Mouse (Mus musculus) granulocyte monocyte progenitor cell, adult 5-6 weeks (primary cell): Measurements from ENCODE around the gene 1700020A23Rik. TPM values are rescaled to one million over a fixed set of nuclear protein-coding genes. Genes with fewer than 3 reads are reported as not detected.
"Not testable (repeated sequence)": the region's sequence is repeated elsewhere in the genome, so short reads cannot be mapped to it uniquely, and the experiment has no call there.

ENCODE experiments used
- ATAC-seq: replicated peaks from 2 replicates; pipeline ENCODE4 v1.8.0; 2016; ENCODE audit warnings: mild to moderate bottlenecking, moderate TSS enrichment, inconsistent platforms; ENCODE audit not compliant: poor library complexity, severe bottlenecking
- total RNA-seq, 2 experiments: library from RNA; stranded (forward) in 1 of 2; stranded (reverse) in 1 of 2; fragments of 200-712, 200-1000 nt in 1 of 2; fragments of >200 nt in 1 of 2; fragmentation: Nextera tagmentation in 1 of 2; gene quantifications; 2 replicates each; pipeline ENCODE4 v1.2.3; 2014 to 2017

Gene 1700020A23Rik
- total RNA-seq (2014; fragmentation: Nextera tagmentation): not detected in 2 replicates
- not detected in 2 replicates for total RNA-seq (2017)

DNA sequence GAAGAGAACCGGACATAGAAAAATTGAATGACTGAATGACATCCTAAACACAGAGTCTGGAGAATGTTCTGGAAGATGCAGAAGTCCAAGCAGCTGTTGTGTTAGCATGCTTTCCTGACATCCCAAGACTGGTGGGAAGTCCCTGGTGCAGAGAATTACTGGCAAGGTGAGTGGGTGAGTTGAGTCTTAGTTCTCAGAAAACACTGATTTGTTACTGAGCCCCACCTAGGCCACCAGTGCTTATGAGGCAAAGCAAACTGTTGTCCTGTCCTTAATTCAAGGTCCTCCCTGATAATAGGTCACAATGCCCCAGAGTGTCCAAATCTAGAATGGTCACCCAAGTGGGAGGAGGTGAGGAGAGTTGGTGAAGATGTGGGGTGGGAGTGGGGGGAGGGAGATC, at the start of gene 1700020A23Rik, which contains the start of gene Gm28372:
Gene 1700020A23Rik, plus strand, starts transcription at position 321 of the 400 bp plus-strand sequence.
Gene Gm28372, plus strand, starts transcription at position 301 of the 400 bp plus-strand sequence.
- no peak for ATAC-seq

GRCm38 (mm10) chr2:130357551-130357950, 47.5 kb upstream of the 1700020A23Rik start:
- no peak for ATAC-seq

GRCm38 (mm10) chr2:130358852-130359251, 46.2 kb upstream of the 1700020A23Rik start:
- no peak for ATAC-seq

DNA sequence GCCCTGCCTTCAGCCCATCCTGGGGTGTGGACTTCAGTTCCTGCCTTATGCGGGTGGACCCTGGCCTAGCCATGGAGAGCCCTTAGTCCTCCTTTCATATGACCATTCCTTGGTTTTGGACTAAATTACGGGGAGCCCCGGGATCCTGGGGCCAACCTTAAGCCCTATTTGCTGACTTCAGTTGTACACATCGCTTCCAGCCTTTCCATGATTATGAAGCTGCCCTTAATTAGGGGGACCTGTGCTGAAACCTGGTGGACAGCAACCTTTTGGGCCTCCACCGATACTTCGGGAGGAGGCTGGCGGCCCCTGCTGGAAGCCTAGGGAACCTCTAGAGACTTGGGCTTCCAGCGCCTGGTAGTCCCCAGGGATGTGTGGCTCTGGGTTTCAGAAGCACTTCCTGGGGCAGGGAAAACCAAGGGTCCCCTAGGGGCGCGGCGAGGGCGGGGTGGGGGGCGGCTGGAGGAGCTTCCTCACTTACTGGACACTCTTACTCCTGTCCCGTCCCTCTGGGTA, 42.5 kb upstream of the 1700020A23Rik start:
- ATAC-seq: peak; percentile 53; the same call in 1 of the 2 replicates

GRCm38 (mm10) chr2:130365211-130366094, 39.6 kb upstream of the 1700020A23Rik start:
- peak; percentile 41; the same call in 1 of the 2 replicates for ATAC-seq

DNA sequence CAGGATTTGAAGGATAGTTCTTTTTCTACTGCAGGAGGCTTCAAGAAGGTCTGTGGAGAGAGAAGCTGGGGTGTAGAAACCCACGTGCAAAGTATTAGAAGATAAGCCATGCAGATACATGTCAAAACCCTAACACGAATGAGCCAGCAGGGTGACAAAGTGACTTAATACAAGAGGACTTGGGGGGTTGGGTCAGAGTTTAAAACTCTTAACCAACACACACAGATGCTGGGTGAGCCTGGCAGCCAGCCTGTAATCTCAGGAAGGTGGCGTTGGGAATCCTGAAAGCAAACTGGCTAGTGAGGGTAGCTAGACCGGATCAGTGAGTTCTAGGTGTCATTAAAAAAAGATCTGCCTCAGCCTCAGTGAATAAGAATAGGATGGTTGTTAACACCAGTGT, 37.7 kb upstream of the 1700020A23Rik start:
- ATAC-seq: no peak

GRCm38 (mm10) chr2:130373026-130373425, 32.0 kb upstream of the 1700020A23Rik start:
- not testable (repeated sequence) for ATAC-seq

- no peak for ATAC-seq
Observed at GRCm38 (mm10) chr2:130374951-130375350, 30.1 kb upstream of the 1700020A23Rik start.

- no peak for ATAC-seq
Observed at GRCm38 (mm10) chr2:130383205-130383604, 21.9 kb upstream of the 1700020A23Rik start.

GRCm38 (mm10) chr2:130383895-130384294, 21.2 kb upstream of the 1700020A23Rik start:
- ATAC-seq: no peak

DNA sequence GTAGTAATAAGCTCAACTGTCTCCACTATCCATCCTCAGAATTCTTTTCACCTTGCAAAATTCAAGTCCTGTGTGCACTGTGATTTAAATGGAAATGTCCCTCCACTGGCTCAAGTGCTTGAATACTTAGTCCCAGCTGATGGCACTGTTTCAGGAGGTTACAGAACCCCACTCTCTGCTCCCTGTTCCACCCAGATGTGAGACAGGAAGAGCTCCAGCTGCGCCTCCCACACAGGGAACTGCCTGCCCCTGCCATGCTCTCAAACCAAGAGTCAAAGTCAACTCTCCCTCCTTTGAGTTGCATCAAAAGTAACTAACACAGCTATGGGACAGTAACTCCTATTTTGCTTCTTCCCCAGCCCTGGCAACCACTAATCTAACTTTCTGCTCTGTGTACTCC, 18.8 kb upstream of the 1700020A23Rik start:
- ATAC-seq: no peak

- ATAC-seq: peak; percentile 58; the same call in 1 of the 2 replicates
Observed at GRCm38 (mm10) chr2:130388796-130389195, 16.3 kb upstream of the 1700020A23Rik start.

DNA sequence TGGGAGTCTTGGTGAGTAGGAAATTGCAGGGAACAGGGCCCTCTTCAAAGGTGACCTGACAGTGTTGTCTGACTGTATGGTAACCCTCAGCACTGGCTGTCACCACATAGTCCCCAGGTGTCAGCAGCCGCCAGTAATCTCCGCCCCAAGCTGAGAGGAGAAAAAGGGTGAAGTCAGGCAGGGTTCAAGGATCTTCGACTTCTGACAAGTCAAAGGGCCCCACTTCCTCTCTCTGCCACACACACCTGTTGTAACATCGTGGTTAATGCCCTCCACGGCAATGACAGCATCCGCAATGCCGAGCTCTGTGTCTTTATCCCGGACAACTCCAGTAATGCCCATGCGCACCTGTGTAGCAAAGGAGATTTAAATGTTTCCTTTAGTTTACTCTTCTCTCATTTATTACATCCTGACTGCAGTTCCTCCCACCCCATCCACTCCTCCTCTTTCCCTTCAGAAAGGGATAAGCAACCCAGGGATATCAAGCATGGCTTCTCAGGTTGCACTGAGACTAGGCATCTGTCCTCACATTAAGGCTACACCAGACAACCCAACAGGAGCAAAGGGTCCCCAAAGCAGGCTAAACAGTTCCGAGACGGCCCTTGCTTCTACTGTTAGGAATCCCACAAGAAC, 13.9 kb upstream of the 1700020A23Rik start:
- ATAC-seq: no peak

DNA sequence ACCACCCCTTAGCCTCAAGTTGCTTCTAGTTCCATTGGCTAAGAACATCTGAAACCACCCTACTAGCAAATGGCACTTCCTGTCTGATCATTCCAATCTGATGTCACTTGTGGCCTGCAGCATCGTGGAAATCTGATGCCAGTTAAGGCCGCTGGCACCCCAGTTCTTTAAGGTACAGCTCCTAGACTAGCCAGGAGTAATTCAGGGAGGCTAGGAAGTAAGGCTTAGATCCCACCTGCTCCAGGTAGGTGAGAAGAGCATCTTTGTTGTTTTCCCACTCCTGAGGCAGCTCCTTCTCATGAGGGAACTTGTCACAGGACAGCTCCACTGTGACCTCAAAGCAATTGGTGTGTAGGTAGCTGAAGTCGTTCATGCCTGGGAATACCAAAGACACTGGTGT, 12.2 kb upstream of the 1700020A23Rik start:
- no peak for ATAC-seq

- ATAC-seq: no peak
Observed at GRCm38 (mm10) chr2:130395696-130396095, 9.4 kb upstream of the 1700020A23Rik start.

DNA sequence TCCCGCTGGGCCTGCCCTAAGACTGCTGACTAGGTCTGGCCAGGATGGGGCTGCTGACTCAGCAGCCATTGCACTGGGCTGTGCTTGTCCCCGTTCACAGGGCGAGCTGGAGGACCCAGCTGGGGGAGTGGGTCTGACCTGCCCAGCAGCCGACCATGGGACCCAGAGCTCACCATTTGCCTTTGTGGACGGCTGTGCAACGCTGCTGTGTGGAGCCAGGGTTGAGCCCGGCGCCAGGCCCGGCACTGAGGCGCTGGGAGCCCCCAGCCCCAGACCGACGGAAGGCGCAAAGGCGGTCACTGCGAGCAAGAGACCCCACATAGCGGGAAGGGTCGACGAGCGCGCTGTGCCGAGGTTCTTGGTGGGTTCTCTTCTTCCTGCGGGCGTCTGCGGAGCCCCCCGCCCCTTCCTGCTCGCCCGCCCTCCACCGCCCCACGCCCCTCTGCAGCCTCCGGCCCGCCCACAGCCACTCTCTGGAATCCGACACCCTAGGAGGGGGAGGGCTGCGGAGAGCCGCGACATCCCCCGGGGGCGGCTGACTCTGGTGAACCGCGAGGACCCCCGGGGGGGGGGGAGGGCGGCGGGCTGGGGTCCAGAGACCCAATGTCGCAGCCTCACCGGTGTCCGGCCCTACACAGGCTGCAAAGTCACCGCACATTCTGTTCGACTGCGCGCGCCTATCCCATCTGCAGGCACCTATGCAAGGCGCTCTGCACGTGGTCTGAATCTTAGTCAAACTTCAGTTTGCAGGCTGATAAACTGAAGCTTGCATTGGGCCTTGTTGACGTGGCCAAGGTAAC, 7.7 kb upstream of the 1700020A23Rik start, which contains the start of gene Cpxm1:
Gene Cpxm1, minus strand, starts transcription at position 389 of the 800 bp plus-strand sequence.
- peak; percentile 53 for ATAC-seq

DNA sequence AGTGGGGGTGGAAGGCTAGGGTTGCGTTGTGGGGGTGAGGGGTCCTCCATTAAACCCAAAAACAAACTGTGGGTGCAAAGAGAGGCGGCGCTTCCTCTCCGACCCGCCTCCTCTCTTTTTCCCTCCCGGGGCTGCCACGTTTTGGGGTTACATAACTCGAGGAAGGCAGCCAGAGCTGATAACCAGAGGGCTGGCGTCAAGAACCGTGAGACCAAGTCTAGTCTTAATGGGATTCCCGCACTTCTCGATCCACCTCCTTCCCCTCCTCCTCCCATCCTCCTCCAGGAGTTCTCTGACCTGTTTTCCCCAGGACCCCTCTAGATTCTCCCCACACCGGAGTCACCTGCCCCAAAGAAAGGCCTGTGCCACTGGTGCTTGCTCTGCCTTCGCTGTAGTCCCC, 7.0 kb upstream of the 1700020A23Rik start:
- ATAC-seq: peak; percentile 53

DNA sequence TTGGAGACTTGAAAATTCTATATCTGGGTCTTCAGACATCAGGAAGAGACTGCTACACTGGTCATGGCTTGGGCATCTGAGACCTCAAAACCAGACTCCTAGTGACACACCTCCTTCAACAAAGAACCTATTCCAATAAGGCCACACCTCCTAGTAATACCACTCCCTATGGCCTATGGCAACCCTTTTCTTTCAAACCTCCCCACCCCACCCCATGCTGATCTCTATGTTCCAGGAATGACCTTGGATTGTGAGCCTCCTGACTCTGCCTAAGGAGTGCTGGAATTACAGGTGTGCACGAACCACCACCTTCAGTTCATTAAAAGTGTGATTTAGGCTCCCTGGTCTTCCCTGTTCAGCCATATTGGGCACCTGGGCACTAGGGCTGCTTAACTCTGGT, 5.0 kb upstream of the 1700020A23Rik start:
- ATAC-seq: no peak

DNA sequence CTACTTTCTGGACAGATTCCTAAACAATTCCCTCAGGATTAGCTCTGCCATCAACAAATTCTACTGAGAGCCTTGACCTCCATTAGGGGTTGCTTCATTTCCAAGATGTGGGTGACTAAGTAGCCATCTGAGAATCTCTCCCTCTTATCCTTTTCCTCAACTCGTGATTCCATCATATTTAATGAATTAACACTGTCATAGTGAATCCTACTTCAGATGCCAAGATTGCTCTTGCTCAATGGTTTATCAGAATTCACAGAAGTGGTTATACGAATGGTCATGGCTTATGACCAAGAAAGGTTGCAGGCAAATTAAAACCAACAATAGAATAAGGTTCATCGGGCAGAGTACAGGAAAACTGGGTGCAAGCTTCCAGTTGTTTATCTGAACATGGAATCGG, 3.2 kb upstream of the 1700020A23Rik start:
- ATAC-seq: no peak

GRCm38 (mm10) chr2:130406178-130406577, 1.1 kb downstream of the 1700020A23Rik start, which contains the start of gene Tmem239:
TSS of gene Tmem239 (plus strand) at chr2:130406478.
- no peak for ATAC-seq
